Mouse (Mus musculus) embryonic facial prominence, embryonic 12.5 days (tissue): ENCODE measurements around the gene Tmod4. TPM values are rescaled to one million over a fixed set of nuclear protein-coding genes. Genes with fewer than 3 reads are reported as not detected.

Experiments used
- microRNA-seq: library from miRNA; unstranded; fragments of <30 nt; microRNA quantifications from one replicate; pipeline ENCODE4, GENCODE M21; 2017
- polyA plus RNA-seq: library from polyadenylated mRNA; unstranded; fragments of >200 nt; fragmentation: Nextera tagmentation; extraction: Ambion mirVana; gene quantifications from 2 replicates; pipeline ENCODE4 v1.2.1, GENCODE M21; 2016

Tmod4 gene
- polyA plus RNA-seq, 1 experiment from 2014 or later: 1.0 TPM

Small RNA genes within 50 kb of the gene (microRNA-seq; reads per million reads assigned to microRNA genes)
- not detected for gene Mir8099-1

Other genes starting within 250 kb of the Tmod4 start
- 313 and 349 TPM in 2 replicates for gene Psmb4, start 237.5 kb upstream of the Tmod4 start, polyA plus RNA-seq
- 18.7 and 18.8 TPM in 2 replicates for gene Selenbp1, start 191.4 kb upstream of the Tmod4 start, polyA plus RNA-seq
- gene Rfx5, start 170.4 kb upstream of the Tmod4 start, polyA plus RNA-seq: 12.0 and 13.3 TPM in 2 replicates
- 25.6 and 26.1 TPM in 2 replicates for gene Pi4kb, start 149.7 kb upstream of the Tmod4 start, polyA plus RNA-seq
- gene Zfp687, start 109.0 kb upstream of the Tmod4 start, polyA plus RNA-seq: 28.7 and 31.3 TPM in 2 replicates
- 295 TPM in 2 replicates for gene Psmd4, start 81.9 kb upstream of the Tmod4 start, polyA plus RNA-seq
- gene Pip5k1a, start 17.5 kb upstream of the Tmod4 start, polyA plus RNA-seq: 24.4 and 24.9 TPM in 2 replicates
- 221 and 227 TPM in 2 replicates for gene Vps72, start 13.5 kb upstream of the Tmod4 start, polyA plus RNA-seq
- 73.4 and 75.0 TPM in 2 replicates for gene Scnm1, start 9.5 kb downstream of the Tmod4 start, polyA plus RNA-seq
- gene Lysmd1, start 9.6 kb downstream of the Tmod4 start, polyA plus RNA-seq: 18.2 and 19.4 TPM in 2 replicates
- 2.0 and 2.3 TPM in 2 replicates for gene Tnfaip8l2, start 17.9 kb downstream of the Tmod4 start, polyA plus RNA-seq
- gene Sema6c, start 36.0 kb downstream of the Tmod4 start, polyA plus RNA-seq: 24.2 and 26.4 TPM in 2 replicates
- 14.7 and 15.3 TPM in 2 replicates for gene Gabpb2, start 93.4 kb downstream of the Tmod4 start, polyA plus RNA-seq
- gene Cdc42se1, start 104.3 kb downstream of the Tmod4 start, polyA plus RNA-seq: 82.3 and 86.8 TPM in 2 replicates
- 24.9 and 32.9 TPM in 2 replicates for gene Mllt11, start 107.7 kb downstream of the Tmod4 start, polyA plus RNA-seq
- gene Gm128, start 117.1 kb downstream of the Tmod4 start, polyA plus RNA-seq: 0.49 and 0.70 TPM in 2 replicates
- gene Bnipl, start 126.7 kb downstream of the Tmod4 start, polyA plus RNA-seq: 1.8 and 2.5 TPM in 2 replicates
- gene Mindy1, start 156.9 kb downstream of the Tmod4 start, polyA plus RNA-seq: 43.3 TPM in 2 replicates
- gene Prune1, start 157.6 kb downstream of the Tmod4 start, polyA plus RNA-seq: 25.7 and 26.4 TPM in 2 replicates
- gene Anxa9, start 182.7 kb downstream of the Tmod4 start, polyA plus RNA-seq: 1.3 and 1.6 TPM in 2 replicates
- 155 and 156 TPM in 2 replicates for gene Cers2, start 190.3 kb downstream of the Tmod4 start, polyA plus RNA-seq
- 61.8 and 63.6 TPM in 2 replicates for gene Setdb1, start 232.7 kb downstream of the Tmod4 start, polyA plus RNA-seq